Mouse (Mus musculus) monocyte, adult 5-6 weeks (primary cell): Measurements from ENCODE around the gene Gm27029. TPM values are rescaled to one million over a fixed set of nuclear protein-coding genes. Genes with fewer than 3 reads are reported as not detected.
A peak's percentile ranks its signal among the peaks of the same experiment; 100 is the strongest.
"Not testable (repeated sequence)": the region's sequence is repeated elsewhere in the genome, so short reads cannot be mapped to it uniquely, and the experiment has no call there.

Source experiments
- ATAC-seq: fragments of 153-309, 156-312 bp; replicated peaks from 2 replicates; pipeline ENCODE4 v1.8.0; 2017; ENCODE audit warnings: mild to moderate bottlenecking; ENCODE audit not compliant: low TSS enrichment, insufficient number of reproducible peaks, severe bottlenecking, poor library complexity, low FRiP score
- total RNA-seq: library from RNA; stranded (forward); fragments of 200-1000, 200-491, 200-594 nt; gene quantifications from 3 replicates; pipeline ENCODE4 v1.2.3, GENCODE M21; 2017

Gm27029 gene
- 5.1 TPM in 1 of 3 replicates, not detected in the others for total RNA-seq

DNA sequence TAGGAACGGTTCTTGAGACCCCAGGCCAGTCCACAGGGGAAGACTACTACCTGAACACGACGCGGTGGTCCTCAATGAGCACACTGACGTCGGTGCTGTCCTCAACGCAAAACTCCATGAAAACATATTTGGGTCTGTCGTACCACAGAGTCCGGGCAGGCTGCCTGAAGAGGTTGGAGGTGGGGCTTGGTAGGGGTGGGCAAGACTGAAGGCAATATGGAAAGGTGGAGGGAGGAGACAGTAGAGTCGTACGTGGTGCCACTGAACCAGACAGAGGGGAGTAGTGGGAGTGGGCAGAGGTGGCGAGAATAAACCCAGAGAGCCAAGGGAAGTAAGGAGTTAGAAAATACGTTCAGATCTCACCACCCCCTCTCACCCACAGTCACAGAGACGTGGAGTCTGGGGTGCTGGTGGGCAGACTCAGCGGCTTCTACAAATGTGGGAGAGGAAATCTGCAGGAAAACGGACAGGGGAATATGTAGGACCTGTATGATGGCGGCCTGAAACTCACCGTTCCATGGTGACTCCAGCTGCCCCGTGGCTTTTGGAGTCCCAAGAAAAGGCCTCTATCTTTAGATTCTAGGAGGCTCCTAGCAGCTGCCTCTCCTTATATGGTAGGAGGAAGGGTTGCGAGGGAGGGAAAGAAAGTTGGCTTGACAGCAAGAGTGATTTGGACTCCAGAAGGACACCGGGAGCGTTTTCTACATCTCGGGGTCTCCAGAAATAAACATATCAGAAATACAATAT lies at the start of gene Gm27029:
Gene Gm27029, minus strand, starts transcription at position 692 of the 747 bp plus-strand sequence.
- peak; percentile 8; the same call in 1 of the 2 replicates for ATAC-seq

DNA sequence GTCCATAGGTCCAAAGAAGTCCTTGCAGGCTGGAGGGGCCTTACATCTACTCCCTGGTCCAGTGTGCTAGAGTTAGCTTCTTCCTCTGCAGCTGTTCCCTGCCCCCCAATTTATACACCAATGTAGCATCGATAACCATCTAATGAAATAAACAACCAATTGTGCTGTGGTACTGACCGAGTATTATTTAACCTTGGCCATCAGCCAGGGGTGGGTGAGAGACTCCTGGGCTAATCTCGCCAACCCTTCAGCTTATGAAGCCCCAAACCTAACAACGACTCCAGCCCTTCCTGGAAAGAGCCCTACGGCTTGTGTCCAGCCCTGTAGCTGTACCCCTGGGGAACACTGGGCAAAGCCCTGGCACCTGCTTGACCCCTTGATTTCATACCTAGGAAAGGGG lies 49.7 kb upstream of the Gm27029 start:
- no peak for ATAC-seq

GRCm38 (mm10) chr11:101473686-101474085 lies 49.1 kb upstream of the Gm27029 start:
- ATAC-seq, result not testable (repeated sequence)

DNA sequence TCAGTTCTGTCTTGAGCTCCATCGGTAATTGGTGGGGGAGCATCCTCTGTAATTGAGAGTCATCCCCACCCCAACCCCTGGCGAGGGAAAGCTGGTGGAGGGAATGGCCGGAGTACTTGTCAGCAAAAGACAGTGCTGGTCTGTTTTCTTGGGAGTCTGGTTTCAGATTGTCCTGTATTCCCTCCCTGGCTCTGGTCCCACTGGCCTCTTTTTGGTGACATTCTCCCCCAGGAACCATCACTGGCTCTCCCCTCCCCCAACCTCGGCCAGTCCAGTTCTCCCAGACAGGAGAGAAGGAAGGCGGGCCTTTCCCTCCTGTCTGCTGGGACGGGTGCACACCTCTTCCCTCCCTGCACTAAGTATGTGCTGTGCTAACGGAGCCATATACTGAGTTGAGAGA lies 47.7 kb upstream of the Gm27029 start:
- no peak for ATAC-seq

DNA sequence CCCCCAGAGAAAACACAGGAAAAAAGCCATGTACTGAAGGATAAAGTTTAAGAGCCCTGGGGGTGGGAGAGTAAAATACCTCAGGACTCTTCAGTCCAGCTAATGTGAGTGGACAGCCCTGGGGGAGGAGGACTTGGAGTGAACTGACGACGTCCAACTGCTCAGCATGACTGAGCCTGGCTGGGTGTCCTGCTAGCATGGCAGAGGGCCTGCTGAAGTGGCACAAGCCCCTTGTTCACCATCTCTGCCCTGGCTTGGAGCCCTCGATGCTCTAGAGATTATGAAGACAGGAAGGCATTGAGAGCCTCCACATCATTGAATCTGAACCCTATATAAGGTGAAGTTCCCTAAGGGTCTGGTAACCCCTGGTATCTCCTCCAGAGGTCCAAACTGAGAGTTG lies 47.3 kb upstream of the Gm27029 start:
- no peak for ATAC-seq

GRCm38 (mm10) chr11:101470206-101470605 lies 45.6 kb upstream of the Gm27029 start:
- no peak for ATAC-seq

DNA sequence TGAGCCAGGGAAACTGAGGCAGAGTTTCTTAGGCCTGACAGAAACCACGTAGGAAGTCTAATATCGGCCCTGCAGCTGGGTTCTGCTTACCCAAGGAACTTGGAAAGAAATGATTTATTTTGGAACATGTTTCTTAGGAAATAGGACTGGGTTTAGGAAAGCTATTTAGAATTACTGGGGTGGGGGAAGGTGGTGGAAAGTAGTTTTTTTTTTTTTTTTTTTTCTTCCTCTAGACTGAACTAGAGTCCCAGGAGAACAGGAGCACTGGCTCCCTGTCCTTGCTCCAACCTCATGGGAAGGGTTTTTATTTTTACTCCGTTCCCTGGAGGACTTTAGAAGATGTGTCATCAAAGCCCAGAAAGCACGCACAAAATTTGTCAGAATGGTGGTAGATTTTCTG lies 44.6 kb upstream of the Gm27029 start:
- no peak for ATAC-seq

- no peak for ATAC-seq
Measured at GRCm38 (mm10) chr11:101468731-101469130, 44.1 kb upstream of the Gm27029 start.

GRCm38 (mm10) chr11:101468263-101468688 lies 43.7 kb upstream of the Gm27029 start:
- ATAC-seq, result no peak

DNA sequence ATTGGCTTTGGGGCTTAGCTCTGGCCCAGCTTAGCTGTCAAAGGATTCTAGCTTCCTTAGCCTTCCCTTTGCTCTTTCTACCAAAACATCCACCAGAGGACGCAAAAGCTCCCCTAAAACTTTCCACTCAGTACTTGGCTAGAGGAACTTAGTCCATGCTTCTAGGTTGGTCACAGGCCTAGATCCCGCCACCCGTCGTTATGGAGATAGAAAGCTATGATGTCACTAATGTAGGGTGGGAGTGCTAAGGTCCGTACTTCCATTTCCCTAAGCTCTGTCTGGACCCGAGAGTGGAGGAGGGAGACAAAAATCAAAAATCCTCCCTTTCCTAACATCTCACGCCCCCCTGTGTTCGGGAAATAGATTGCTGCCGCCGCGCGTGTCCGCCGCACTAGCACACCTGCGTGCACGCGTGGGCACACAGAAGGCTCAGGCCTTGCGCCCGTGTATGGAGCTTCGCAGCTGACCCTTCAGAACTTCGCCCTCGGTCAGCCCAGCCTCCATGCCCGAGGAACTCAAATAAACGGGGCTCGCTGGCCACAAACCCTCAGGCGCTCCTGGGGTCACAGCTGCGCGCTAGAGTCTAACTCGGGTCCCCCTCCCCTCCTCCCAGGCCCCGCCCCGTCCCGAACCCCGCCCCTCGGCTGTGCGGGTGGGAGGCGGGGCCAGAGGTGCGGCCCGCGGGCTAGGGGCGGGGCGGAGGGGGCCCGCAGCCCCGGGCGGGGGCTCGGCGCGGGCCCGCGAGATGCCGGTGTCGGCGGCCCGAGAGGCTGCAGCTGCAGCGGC lies 43.1 kb upstream of the Gm27029 start:
- peak; percentile 45 for ATAC-seq

- ATAC-seq, result not testable (repeated sequence)
Measured at GRCm38 (mm10) chr11:101466552-101466950, 42.0 kb upstream of the Gm27029 start.

DNA sequence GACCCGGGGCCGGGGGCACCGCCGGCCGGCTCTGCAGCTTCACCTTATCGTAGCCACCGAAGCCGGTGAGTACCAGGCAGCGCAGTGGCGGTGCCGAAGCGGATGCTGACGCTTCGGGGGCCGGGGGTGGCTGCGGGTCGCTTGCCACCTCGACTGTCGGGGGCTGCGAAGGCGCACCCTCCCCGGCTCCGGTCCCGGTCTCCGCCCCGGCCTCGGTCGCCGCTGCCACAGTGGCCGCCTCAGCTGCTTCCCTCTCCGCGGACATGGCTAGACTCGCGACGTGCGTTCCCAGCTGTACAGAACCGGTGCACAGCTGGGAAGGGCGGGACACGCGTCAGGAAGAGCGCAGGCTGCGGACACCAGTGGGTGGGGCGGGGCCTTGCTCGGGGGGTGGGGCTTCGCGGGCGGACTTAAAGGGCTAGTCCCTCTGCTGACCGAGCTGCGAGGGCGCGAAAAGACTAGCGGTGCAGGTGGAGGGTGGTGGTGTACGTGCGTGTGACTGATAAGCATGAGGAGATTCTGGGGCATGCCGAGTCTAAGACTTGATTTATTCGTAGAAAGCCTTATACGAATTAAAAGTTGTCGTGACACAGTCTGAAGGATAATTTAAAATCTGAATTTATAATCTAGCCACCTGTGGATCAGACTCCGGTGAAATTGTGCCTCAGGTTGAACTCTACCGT lies 41.4 kb upstream of the Gm27029 start, which contains the start of gene Vat1:
Gene Vat1, minus strand, starts transcription at position 362 of the 683 bp plus-strand sequence.
- ATAC-seq, result peak; percentile 49; the same call in 1 of the 2 replicates

DNA sequence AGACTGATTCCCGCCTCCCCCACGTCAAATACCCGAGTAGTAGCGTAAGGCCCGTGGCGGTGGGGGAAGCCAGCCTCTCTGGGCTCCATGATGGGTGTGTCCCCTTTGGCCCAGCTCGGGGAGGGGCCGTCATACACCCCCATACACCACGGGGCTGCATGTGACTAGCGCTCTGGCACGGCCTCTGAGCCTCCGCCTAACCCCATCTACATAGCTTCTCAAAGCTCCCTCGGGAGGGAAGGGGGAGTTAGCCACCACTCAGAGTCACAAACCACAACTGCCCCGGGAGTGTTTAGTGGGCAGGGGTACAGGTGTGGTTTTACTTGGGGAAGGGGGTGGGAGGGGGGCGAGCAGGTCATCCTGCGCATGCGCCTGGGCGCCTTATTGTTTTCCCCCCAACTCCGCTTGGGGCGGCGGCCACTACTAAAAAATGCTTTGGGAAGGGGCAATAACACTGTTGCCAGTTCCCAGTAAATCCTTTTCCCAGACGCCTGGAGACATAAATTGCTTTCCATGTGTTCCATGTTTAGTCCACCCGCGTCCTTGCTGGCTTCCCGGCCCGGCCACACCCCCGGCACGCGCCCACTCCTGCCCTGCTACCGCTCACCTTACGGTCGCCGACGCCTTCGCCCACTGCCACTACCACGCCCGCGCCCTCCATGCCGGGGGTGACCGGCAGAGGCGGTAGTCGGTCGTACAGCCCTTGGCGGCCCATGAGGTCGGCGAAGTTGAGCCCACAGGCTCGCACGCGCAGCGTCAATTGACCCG lies 40.7 kb upstream of the Gm27029 start:
- peak; percentile 44 for ATAC-seq

DNA sequence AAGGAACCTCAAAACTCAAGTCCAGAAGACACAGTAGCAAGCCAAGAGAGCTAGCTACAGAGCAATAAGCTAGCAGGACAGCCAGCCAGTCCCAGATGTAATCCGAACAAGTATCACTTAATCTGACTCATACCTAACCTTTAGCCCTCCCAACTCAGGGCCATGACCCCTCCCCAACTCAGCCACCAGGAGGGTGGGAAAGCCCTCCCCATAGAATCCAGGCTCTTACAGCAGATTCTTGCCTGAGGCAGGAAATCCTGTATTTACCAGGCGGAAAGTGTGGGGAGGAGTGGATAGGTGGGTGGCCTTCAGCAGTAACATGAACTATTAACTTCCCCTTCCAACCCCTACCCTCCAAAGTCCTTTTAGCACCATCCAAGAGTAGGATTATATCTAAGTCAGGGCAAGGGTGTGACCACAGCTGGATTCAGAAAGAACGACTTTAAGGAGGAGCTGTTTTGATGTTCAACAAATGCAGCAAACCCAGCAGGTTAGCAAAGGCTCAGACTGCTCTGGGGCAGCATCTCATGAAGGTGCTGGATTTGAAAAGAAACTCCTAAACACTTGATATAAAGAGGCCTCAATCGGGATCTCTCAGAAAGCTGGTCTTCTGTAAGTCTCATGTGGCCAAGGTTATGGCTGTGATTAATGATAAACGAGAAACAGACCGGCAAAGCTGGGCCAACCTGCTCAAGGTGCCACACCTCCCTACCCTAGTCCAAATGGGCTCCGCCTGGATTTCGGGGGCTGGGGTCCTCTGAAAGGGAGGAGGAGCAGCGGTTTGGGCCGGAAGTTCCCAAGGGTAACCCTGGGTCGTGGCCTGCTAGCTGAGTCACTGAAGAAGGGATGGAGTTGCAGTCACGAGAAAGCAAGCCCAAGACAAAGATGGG lies 39.9 kb upstream of the Gm27029 start, which contains the start of gene Rnd2:
Gene Rnd2, plus strand, starts transcription at position 789 of the 890 bp plus-strand sequence.
- no peak for ATAC-seq

GRCm38 (mm10) chr11:101462583-101463440 lies 38.2 kb upstream of the Gm27029 start:
- ATAC-seq, result no peak

DNA sequence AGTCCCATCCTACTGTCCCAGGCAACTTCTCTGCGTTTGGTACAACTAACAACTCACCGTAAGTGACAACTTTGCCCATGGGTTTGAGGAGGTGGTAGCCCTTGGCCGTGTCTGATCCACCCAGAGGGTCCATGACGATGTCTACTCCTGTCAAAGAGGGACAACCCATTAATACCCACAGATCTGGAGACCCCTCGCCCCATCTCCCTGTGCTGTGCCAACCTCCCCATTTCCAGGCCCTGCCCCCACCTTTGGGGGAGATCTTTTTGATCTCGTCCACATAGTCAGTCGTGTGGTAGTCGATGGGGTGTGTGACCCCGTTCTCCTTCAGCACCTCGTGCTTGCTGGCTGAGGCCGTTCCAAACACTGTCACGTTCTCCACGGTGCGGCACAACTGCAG lies 37.5 kb upstream of the Gm27029 start:
- no peak for ATAC-seq

- ATAC-seq, result no peak
Measured at GRCm38 (mm10) chr11:101460321-101460720, 35.7 kb upstream of the Gm27029 start.
